Mouse (Mus musculus): ENCODE results near the gene Hax1. TPM values are rescaled to one million over a fixed set of nuclear protein-coding genes. Genes with fewer than 3 reads are reported as not detected.

Gene Hax1
- polyA plus RNA-seq, 1 experiment from 2014 or later: 206 TPM

DNA sequence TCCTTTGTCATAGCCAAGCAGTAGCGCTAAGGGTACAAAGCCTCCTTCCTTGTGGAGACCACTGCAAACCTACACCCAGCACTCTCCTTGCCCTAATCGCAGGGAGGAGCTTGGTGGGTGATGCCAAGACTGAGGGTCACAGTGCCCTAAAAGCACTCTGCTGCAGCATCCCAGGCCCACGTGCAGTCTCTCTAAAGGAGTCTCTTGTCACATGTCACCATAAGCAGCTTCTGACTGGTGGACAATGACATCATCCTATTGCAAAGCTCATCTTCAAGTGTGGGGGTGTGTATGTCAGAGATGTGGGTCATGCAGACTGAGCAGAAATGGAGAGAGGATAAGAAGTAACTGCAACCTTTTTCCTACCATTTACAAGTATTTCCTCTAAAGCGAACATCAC lies 39.1 kb downstream of the Hax1 start:
- peaks cover 53% of the 10 kb centered on the region for H3K36me3 ChIP-seq (replicated peaks)
- DNase-seq (ENCODE audit: low spot score): no peak
- H3K27ac ChIP-seq (replicated peaks): no peak overlapping the region
- H3K4me1 ChIP-seq: peaks cover 48% of the 10 kb centered on the region
- H3K4me3 ChIP-seq: peak overlapping the region; percentile 98; the same call in 1 of the 2 replicates
- 75% methylated on average over 4 of the region's 4 CpGs for WGBS
- no peaks in the 10 kb centered on the region for H3K9me3 ChIP-seq
- no peaks in the 10 kb centered on the region for H3K27me3 ChIP-seq (replicated peaks; ENCODE audit: low read depth, poor library complexity, severe bottlenecking)

DNA sequence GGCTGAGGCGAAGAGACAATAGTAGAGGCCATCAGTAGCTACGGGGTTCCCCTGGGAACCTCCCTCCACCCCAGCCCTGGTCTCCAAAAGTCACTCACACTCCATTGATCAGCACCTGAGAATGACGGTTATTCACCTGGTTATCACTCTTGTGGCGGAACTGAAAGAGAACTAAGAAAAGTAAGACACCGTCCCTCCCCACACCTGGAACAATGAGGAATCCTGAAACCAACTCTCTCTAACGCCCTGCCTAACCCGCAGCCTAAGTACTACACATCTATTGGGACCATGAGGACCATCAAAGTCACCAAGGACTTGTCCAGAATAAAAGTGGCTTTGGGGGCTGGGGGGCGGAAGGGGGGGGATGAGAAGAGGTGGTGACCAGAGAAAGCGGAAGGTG lies 40.7 kb downstream of the Hax1 start:
- Histone ChIP-seq H3K4me1 (peaks cover 38% of the 10 kb centered on the region), H3K9me3 (no peaks in the 10 kb centered on the region), H3K27me3 (replicated peaks; ENCODE audit: low read depth, poor library complexity, severe bottlenecking) (no peaks in the 10 kb centered on the region), H3K4me3 (no peak overlapping the region), H3K27ac (replicated peaks) (no peak overlapping the region), H3K36me3 (replicated peaks) (peaks cover 69% of the 10 kb centered on the region)
- no peak for DNase-seq (ENCODE audit: low spot score)
- WGBS: 94% methylated on average over 9 of the region's 9 CpGs

DNA sequence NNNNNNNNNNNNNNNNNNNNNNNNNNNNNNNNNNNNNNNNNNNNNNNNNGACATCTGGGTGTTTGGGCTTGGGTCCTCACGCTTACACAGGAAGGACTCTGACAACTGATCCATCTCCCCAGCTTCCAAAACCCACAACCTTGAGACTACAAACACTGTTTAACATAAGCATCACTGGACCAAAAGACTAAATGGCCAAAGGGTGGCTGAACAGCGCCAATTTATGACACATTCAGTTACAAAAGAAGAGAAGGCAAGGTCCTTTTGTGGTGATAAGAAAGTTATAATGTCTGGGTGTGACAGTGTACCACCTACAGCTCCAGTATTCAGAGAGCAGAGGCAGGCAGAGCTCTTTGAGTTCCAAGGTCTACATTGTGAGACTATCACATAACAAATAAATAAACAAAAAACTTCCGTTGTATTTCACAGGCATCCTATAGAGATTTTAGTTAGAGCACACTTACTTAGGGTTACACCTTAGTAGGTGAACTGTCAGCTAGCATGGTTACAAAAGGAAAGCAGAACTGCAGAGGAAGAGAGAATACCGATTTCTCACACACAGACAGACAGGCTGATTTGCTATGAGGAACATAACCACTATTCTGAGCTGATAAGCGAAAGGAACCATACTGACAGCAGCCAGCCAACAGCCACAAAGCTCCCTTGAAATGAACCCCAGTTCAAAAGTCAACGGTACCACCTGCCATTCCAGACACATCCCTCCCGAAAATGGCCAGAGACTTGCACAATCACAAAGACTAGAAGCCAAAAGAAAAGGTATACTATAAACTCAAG lies 42.2 kb downstream of the Hax1 start:
- Histone ChIP-seq H3K36me3 (replicated peaks) (peaks cover 84% of the 10 kb centered on the region), H3K4me1 (peaks cover 26% of the 10 kb centered on the region), H3K27ac (replicated peaks) (no peak overlapping the region), H3K27me3 (replicated peaks; ENCODE audit: low read depth, poor library complexity, severe bottlenecking) (no peaks in the 10 kb centered on the region), H3K9me3 (no peaks in the 10 kb centered on the region), H3K4me3 (no peak overlapping the region)
- DNase-seq (ENCODE audit: low spot score): no peak
- WGBS: 92% methylated on average over 7 of the region's 7 CpGs

DNA sequence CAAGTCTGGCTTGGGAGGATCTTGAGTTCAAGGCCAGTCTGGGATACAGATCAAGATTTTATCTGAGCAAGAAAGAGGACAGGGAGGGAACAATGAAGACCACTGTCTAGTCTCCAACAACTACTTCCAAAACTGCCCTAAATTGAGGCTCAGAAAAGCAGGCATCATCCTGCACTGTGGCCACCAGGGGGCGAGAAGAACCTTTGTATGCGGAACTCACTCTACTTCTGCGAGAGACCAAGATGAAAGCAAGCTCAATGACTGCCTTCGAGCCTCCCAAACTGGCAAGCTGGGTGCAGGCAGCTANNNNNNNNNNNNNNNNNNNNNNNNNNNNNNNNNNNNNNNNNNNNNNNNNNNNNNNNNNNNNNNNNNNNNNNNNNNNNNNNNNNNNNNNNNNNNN lies 45.2 kb downstream of the Hax1 start:
- DNase-seq (ENCODE audit: low spot score): peak; percentile 85
- Histone ChIP-seq H3K4me1 (no peaks in the 10 kb centered on the region), H3K27ac (replicated peaks) (no peak overlapping the region), H3K9me3 (no peaks in the 10 kb centered on the region), H3K27me3 (replicated peaks; ENCODE audit: low read depth, poor library complexity, severe bottlenecking) (no peaks in the 10 kb centered on the region), H3K4me3 (no peak overlapping the region), H3K36me3 (replicated peaks) (peaks cover 100% of the 10 kb centered on the region)
- WGBS: 8% methylated on average over 4 of the region's 4 CpGs

DNA sequence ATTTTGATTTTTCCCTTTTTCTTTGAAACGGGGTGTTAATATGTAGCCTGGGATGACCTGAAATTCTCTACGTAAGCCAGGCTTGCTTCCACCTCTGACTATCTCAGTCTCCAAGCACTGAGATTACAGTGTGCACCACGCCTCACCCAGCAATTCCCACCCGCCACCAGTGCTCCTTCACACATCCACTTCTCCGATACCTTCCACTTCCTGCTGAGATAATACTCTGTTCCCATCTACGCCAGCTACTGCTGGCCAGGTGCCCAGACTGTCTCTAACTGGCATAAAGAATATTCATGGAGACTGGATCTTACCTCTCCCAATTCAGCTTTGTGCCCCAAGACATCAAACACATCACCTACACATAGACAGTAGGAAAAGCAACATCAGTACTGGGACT lies 49.9 kb downstream of the Hax1 start:
- Histone ChIP-seq H3K4me3 (no peak overlapping the region), H3K4me1 (no peaks in the 10 kb centered on the region), H3K27ac (replicated peaks) (no peak overlapping the region), H3K27me3 (replicated peaks; ENCODE audit: low read depth, poor library complexity, severe bottlenecking) (no peaks in the 10 kb centered on the region), H3K36me3 (replicated peaks) (peaks cover 100% of the 10 kb centered on the region), H3K9me3 (no peaks in the 10 kb centered on the region)
- DNase-seq (ENCODE audit: low spot score): no peak
- 93% methylated on average over 6 of the region's 6 CpGs for WGBS

DNA sequence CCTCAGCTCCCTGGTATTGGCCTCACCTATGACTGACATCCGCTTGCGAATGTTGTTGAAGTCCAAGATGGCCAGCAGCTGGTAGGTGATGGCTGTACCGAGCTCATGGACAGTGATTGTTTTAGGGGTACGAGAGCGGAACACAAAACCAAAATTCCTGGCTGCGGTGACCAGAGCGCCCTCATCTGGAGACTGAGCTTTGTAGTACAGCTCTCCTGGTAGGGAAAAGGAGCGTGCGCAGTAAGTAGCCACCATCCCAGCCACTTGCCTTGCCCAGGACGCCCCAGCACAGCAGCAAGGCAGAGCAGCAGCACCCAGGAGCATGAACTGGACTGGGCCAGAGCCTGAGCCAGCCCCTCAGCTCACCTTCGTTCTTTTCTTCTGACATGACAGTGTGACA lies 50.6 kb downstream of the Hax1 start:
- H3K36me3 ChIP-seq (replicated peaks): peaks cover 100% of the 10 kb centered on the region
- H3K27me3 ChIP-seq (replicated peaks; ENCODE audit: low read depth, poor library complexity, severe bottlenecking): no peaks in the 10 kb centered on the region
- H3K4me1 ChIP-seq: no peaks in the 10 kb centered on the region
- WGBS: 88% methylated on average over 11 of the region's 11 CpGs
- H3K27ac ChIP-seq (replicated peaks): no peak overlapping the region
- no peak for DNase-seq (ENCODE audit: low spot score)
- H3K4me3 ChIP-seq: no peak overlapping the region
- no peaks in the 10 kb centered on the region for H3K9me3 ChIP-seq

Small RNA genes within 50 kb of the gene (microRNA-seq; reads per million reads assigned to microRNA genes)
- gene Mir7669: 1.8 reads per million

Other genes starting within 250 kb of the Hax1 start
- 3.7 and 4.8 TPM in 2 replicates for gene Chrnb2, start 234.1 kb downstream of the Hax1 start, polyA plus RNA-seq (2016; fragmentation: Nextera tagmentation; extraction: Ambion mirVana)
- gene Ube2q1, start 225.2 kb downstream of the Hax1 start, polyA plus RNA-seq (2016; fragmentation: Nextera tagmentation; extraction: Ambion mirVana): 12.7 and 13.2 TPM in 2 replicates
- 2.5 and 2.7 TPM in 2 replicates for gene She, start 167.4 kb downstream of the Hax1 start, polyA plus RNA-seq (2016; fragmentation: Nextera tagmentation; extraction: Ambion mirVana)
- 0.41 and 0.61 TPM in 2 replicates for gene Il6ra, start 85.6 kb downstream of the Hax1 start, polyA plus RNA-seq (2016; fragmentation: Nextera tagmentation; extraction: Ambion mirVana)
- 12.6 and 13.3 TPM in 2 replicates for gene Atp8b2, start 35.3 kb downstream of the Hax1 start, polyA plus RNA-seq (2016; fragmentation: Nextera tagmentation; extraction: Ambion mirVana)
- 181 and 195 TPM in 2 replicates for gene 4933434E20Rik, start 52.9 kb upstream of the Hax1 start, polyA plus RNA-seq (2016; fragmentation: Nextera tagmentation; extraction: Ambion mirVana)
- gene Ubap2l, start 53.8 kb upstream of the Hax1 start, polyA plus RNA-seq (2016; fragmentation: Nextera tagmentation; extraction: Ambion mirVana): 240 and 243 TPM in 2 replicates
- gene Tpm3, start 73.9 kb upstream of the Hax1 start, polyA plus RNA-seq (2016; fragmentation: Nextera tagmentation; extraction: Ambion mirVana): 597 and 601 TPM in 2 replicates
- 0.55 and 0.59 TPM in 2 replicates for gene Nup210l, start 105.4 kb upstream of the Hax1 start, polyA plus RNA-seq (2016; fragmentation: Nextera tagmentation; extraction: Ambion mirVana)
- 1,048 and 1,124 TPM in 2 replicates for gene Rps27, start 214.9 kb upstream of the Hax1 start, polyA plus RNA-seq (2016; fragmentation: Nextera tagmentation; extraction: Ambion mirVana)
- 25.4 and 25.5 TPM in 2 replicates for gene Rab13, start 214.9 kb upstream of the Hax1 start, polyA plus RNA-seq (2016; fragmentation: Nextera tagmentation; extraction: Ambion mirVana)
- gene Jtb, start 232.8 kb upstream of the Hax1 start, polyA plus RNA-seq (2016; fragmentation: Nextera tagmentation; extraction: Ambion mirVana): 79.3 and 81.4 TPM in 2 replicates
- 4.2 and 6.1 TPM in 2 replicates for gene Creb3l4, start 244.7 kb upstream of the Hax1 start, polyA plus RNA-seq (2016; fragmentation: Nextera tagmentation; extraction: Ambion mirVana)
- 60.9 and 64.2 TPM in 2 replicates for gene Slc39a1, start 249.4 kb upstream of the Hax1 start, polyA plus RNA-seq (2016; fragmentation: Nextera tagmentation; extraction: Ambion mirVana)

All from embryonic facial prominence, embryonic 10.5 days (tissue).